Mouse (Mus musculus) regulatory T cell (primary cell): ENCODE results near the gene Cdkn2d.
"Not testable (repeated sequence)": the region's sequence is repeated elsewhere in the genome, so short reads cannot be mapped to it uniquely, and the experiment has no call there.

Source experiments
- in situ Hi-C: fragments of 300-600 bp; cut with MboI, MseI; formaldehyde crosslinking; loops from one replicate; pipeline ENCODE4 v1.15.1; 2025; ENCODE audit warnings: high pct_unique_total_duplicates

The Cdkn2d gene

DNA sequence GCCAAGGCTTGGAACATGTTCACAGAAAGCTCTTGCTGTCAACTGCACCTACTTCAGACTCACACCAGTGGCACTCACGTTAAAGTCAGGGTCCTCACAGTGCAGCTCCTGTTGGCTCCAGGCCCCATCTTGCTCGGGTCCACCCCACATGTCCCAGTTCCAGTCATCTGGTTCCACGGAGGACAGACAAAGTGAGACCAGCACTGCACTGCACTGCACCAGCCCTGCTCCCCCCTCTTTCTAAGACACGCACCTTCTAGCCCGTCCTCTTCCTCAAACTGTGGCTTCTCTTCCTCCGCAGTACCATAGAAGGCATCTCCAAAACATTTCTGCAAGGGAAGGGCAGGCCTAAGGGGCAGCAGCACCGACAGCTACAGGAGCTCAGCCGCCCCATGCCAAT lies 14.9 kb downstream of the Cdkn2d start:
- in situ Hi-C loops = no loop called here

DNA sequence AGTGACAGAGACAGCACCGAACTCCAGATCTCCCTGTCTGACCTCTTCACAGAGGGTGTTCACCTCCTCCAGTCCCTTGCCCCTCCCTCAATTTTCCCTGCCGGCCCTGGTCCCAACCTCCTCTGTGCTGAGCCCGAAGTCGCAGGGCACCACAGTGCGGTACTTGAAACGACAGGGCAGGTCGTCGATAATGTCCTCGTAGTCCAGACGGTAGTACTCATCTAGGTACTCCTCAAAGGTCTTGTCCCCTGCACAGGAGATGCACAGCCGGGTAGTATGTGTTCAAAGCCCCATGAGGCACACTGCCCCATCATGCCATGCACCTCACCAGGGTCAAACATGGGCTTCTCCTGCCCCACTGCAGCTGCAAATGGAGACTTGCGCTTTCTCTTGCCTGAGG lies 15.5 kb downstream of the Cdkn2d start:
- in situ Hi-C loops = no loop called here

DNA sequence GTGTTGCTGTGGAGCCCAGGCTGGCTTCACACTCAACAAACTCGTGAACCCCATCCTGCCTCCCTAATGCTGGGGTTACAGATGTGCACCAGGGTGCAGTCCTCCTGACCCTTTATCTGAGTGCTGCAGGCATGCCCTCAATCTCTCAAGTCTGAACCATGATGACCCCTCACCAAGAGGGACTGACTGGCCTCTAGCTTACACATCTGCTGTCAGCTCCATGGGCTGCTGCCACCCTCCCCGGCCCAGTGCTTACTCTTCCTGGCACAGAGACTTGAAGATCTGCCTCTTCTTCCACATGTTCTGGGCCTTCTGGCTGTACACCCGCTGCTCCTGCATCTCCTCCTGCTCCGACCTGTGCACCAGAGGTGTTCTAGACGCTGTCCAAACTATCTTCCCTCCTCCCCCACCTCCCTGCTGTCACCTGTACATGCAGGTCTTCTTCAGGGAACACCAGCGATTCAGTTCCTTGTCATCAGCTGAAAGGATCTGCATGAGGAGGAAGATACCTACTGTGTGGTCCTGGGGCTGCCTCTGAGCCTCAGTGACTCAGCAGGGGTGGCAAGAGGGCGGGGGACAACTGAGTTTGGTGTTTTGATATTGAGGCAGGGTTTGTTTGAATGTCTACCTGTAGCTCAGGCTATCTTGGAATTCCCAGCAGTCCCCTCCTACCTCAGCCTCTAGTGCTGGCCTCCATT lies 16.0 kb downstream of the Cdkn2d start:
- in situ Hi-C loops = no loop called here

DNA sequence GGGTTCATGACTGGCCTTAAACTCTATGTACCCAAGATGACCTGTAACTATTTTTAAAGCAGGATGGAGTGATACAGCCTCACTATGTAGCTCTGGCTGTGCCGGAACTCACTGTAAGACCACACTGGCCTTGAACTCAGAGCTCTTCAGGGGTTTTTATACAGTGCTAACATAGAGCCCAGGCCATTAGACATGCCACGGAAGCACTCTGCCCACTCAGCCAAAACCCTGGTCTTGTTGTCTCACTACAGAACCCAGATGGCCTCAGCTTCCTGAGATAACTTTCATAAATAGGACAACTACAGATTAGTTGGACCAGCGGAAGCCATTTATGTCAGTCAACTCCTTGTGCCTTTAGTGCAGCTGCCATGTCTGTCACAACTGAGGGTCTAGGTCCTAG lies 16.9 kb downstream of the Cdkn2d start:
- in situ Hi-C loops = no loop called here

- in situ Hi-C loops = no loop called here
Measured at GRCm38 (mm10) chr9:21273520-21274228, 17.5 kb downstream of the Cdkn2d start.

- in situ Hi-C loops = no loop called here
Measured at GRCm38 (mm10) chr9:21273094-21273493, 18.1 kb downstream of the Cdkn2d start.

GRCm38 (mm10) chr9:21272391-21272790 lies 18.8 kb downstream of the Cdkn2d start:
- in situ Hi-C loops = no loop called here

GRCm38 (mm10) chr9:21269590-21269989 lies 21.6 kb downstream of the Cdkn2d start:
- in situ Hi-C loops = not testable (repeated sequence)

- in situ Hi-C loops = no loop called here
Measured at GRCm38 (mm10) chr9:21268305-21268704, 22.9 kb downstream of the Cdkn2d start.

- in situ Hi-C loops = no loop called here
Measured at GRCm38 (mm10) chr9:21266889-21267288, 24.3 kb downstream of the Cdkn2d start.

GRCm38 (mm10) chr9:21265611-21266010 lies 25.6 kb downstream of the Cdkn2d start:
- in situ Hi-C loops = no loop called here

DNA sequence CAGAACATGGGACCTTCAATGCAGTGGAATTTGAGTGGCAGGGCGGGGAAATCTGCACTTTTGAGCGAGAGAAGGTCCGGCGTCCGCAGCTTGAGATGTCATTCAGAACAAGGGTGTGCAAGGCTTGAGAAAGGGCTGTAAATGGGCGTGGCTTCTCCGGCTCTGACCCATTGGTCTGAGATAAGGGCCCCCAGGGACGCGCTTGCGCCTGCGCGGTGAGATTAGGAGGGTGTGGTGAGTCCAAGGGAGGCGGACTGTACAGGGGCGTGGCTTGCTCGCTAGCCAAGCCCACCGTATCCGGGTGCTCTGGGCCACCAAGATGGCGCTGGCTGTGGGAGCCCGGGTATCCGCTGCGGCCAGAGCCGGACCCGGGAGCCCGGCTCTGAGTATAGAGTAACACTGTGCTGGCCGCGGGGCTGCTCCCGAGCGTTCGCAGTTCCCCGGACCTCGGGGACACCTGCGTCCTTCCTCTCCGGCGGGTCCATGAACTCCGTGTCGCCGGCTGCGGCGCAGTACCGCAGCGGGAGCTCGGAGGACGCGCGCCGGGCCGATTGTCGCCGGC lies 26.1 kb downstream of the Cdkn2d start, which contains the start of gene Atg4d:
Gene Atg4d (plus strand): TSS at position 294 of the 562 bp plus-strand sequence.
- in situ Hi-C loops = no loop called here

GRCm38 (mm10) chr9:21264272-21264999 lies 26.8 kb downstream of the Cdkn2d start:
- in situ Hi-C loops = no loop called here

DNA sequence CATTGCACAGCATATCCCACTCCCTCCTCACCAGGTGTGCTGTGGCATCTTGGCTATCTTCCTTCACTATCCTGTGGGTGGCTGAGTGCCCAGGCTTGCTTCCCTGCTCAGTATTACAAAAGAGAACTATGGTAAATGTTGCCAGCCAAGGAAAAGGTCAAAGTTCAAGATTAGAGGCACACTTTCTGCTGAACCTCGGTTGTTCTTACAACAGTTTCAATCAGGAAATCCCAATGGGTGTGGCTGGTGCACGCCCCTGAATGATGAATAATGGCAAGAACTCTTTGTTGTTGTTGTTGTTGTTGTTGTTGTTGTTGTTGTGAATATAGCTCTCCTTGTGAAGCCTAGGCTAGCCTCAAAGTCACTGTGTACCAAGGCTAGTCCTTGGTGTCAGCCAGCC lies 29.4 kb downstream of the Cdkn2d start:
- in situ Hi-C loops = no loop called here

GRCm38 (mm10) chr9:21260491-21261040 lies 30.6 kb downstream of the Cdkn2d start:
- in situ Hi-C loops = no loop called here

DNA sequence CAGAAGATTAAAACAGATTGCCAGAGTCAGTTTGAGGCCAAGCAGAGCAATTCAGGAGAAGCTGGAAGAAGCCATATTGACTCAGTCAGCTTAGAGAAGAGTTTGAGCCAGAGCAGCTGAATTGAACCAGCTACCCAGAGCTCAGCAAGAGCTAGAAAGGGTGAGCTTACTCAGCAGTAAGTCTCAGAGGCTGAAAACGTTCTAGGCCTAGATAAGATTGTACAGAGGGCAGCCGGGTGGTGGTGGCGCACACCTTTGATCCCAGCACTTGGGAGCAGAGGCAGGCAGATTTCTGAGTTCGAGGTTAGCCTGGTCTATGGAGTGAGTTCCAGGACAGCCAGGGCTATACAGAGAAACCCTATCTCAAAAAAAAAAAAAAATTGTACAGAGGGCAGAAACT lies 34.9 kb downstream of the Cdkn2d start:
- in situ Hi-C loops = not testable (repeated sequence)

DNA sequence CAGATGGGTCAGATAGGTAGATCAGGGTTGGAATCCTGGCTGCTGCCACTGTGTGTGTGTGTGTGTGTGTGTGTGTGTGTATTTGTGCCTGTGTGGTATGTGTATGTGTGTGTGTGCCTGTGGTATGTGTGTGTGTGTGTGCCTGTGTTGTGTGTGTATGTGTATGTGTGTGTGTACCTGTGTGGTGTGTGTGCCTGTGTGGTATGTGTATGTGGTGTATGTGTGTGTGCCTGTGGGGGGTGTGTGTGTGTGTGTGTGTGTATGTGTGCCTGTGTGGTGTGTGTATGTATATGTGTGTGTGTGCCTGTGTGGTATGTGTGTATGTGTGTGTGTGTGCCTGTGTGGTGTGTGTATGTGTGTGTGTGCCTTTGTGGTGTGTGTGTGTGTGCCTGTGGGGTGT lies 36.5 kb downstream of the Cdkn2d start:
- in situ Hi-C loops = loop anchor here (5.0 kb wide), 1 partner anchor 98 kb away; no protein-coding TSS in a partner anchor

GRCm38 (mm10) chr9:21251116-21251735 lies 40.0 kb downstream of the Cdkn2d start:
- in situ Hi-C loops = loop anchor here (5.0 kb wide), 1 partner anchor 101 kb away; no protein-coding TSS in a partner anchor

GRCm38 (mm10) chr9:21250509-21250908 lies 40.7 kb downstream of the Cdkn2d start:
- in situ Hi-C loops = loop anchor here (5.0 kb wide), 1 partner anchor 102 kb away; no protein-coding TSS in a partner anchor

GRCm38 (mm10) chr9:21249629-21250508 lies 41.3 kb downstream of the Cdkn2d start:
- in situ Hi-C loops = loop anchor here (5.0 kb wide), 1 partner anchor 102 kb away; no protein-coding TSS in a partner anchor
